Mouse (Mus musculus) activated CD4-positive, CD25-positive, alpha-beta regulatory T cell (primary cell): ENCODE data around the gene Defb43. TPM values are rescaled to one million over a fixed set of nuclear protein-coding genes. Genes with fewer than 3 reads are reported as not detected.

Source experiments
- polyA plus RNA-seq, 2 experiments: library from polyadenylated mRNA; unstranded; fragments of 100-300 nt; shearing (Covaris generic); gene quantifications; one replicate each; pipeline ENCODE4 v1.2.1; 2017

Defb43 gene
- polyA plus RNA-seq = not detected

DNA sequence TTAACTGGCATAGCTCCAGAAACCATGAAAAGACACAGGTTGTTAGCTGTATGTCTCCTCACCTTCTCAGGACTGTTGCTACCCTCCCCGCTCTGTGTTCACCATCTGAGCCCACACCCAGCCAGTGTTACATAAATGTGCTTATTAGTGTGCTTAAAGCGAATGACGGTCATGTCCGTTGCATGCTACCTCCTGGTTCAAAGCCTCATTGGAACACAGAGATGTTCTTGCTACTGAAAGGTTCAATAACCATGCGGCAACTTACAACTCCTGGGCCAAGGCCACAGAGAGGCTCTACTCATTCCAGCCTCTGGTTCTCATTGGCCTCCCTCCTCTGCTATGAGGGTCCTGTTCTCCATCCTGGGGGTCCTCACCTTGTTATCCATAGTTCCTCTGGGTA is at the start of gene Defb43:
Defb43 (plus strand) TSS at position 301 of the 400 bp plus-strand sequence.

DNA sequence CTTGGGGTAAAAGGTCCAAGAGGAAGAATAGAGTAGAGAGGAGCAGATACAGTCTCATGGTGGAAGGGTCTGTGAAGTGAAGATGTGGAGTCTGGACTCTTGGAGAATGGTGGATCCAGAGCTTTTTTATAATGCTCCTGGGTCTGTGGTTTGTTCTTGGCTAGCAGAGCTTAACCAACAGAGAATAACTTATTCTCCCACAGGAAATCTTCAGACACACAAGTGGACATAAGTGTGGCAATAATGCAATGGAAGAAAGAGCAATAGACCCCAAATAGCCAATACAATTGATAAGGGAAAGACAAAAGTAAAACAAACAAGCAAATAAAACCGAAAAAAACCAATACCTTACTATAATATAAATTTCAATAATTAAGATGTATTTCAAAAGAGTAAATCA is 27.2 kb upstream of the Defb43 start, which contains the start of gene Defb48:
Defb48 (minus strand) TSS at position 101 of the 400 bp plus-strand sequence.

DNA sequence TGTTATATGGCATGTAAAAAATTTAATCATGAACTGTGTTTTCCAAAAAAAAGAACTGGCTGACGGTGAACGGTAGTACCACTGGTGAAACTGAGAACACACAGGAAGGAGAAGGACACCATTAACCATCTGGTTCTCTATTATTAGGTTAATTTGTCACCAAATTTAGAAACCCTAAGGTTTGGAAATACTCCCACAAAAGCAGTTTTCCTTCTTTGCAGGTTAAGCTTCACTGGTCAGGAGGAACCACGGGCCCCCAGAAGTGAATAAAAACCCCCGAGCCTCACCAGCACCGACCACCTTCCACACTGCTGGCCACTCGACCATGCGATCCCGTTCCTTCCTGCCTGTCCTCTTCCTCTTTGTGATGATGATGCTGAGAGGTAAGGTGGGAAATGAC is 13.8 kb upstream of the Defb43 start, which contains the start of gene Defb47:
Defb47 (plus strand) TSS at position 301 of the 400 bp plus-strand sequence.

DNA sequence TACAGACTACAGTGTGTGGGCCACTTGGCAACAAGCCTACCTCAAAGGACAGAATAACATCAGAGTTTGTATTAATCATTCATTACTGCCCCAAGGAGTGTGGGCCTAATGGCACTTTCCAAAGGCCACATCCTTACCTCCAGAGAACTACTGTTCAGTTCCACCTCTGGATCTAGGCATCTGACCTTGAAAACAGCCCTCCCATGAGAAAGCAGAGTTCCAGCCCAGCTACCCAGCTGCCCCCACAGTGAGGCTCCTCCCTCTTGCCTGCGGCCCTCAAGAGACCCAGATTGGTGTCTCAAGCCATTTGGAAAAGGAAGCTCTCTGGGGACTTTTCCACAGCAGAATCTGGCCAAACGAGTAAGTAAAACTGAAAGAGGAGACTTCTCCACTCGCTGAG is 35.1 kb downstream of the Defb43 start, which contains the start of gene Defb42:
Defb42 (plus strand) TSS at position 301 of the 400 bp plus-strand sequence.

DNA sequence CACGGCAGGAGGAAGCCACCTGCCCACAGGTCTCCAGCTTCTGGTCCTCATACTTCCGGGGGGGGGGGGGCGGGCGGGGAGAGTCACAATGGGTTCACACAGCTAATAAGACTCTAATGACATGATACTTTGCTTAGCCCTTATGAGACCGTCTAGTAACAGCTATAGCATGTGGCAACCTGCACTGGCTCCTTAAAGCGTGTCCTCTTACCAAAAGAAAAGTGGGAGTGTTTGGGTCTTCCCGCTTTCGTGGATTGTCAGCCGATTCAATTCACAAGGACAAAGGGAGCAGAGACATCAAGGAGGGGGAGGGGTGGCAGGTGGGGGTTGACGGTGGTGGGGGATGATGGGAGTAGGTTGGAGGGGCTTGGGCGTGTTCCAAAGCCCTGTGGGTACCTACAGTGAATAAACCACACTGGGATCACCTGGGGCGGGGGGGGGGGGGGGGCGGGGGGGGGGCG is 38.4 kb downstream of the Defb43 start, which contains the start of gene Defb30:
Defb30 (minus strand) TSS at position 51 of the 461 bp plus-strand sequence.

Other genes with a start within 250 kb of the Defb43 start
- 1 to 10 TPM; 4.1 to 8.4 TPM for gene Wdfy2, start 174.1 kb upstream of the Defb43 start, polyA plus RNA-seq
- not detected for gene Defb48, start 27.3 kb upstream of the Defb43 start, polyA plus RNA-seq
- gene Defb47, start 13.7 kb upstream of the Defb43 start, polyA plus RNA-seq = not detected
- not detected for gene Defb42, start 35.2 kb downstream of the Defb43 start, polyA plus RNA-seq
- gene Defb30, start 38.2 kb downstream of the Defb43 start, polyA plus RNA-seq = under 1 TPM in 1 of 2 experiments, not detected in 1; 0.41 TPM